Mouse (Mus musculus) bone marrow, adult 2 months (tissue): ENCODE results near the gene Rxfp2. TPM values are rescaled to one million over a fixed set of nuclear protein-coding genes. Genes with fewer than 3 reads are reported as not detected.

ENCODE experiments used
- H3K27ac ChIP-seq: fragments of 200-500 bp; 2 replicates; pipeline ENCODE4 v1.5.1; 2012; ENCODE audit warnings: low read depth, mild to moderate bottlenecking, control low read depth, inconsistent platforms, low read length; ENCODE audit not compliant: control insufficient read depth, poor library complexity, insufficient read depth
- H3K4me1 ChIP-seq: fragments of 200-500 bp; 2 replicates; pipeline ENCODE4 v1.6.1; 2011; ENCODE audit warnings: low read length; ENCODE audit not compliant: control insufficient read depth, insufficient read depth
- H3K4me3 ChIP-seq: fragments of 200-500 bp; replicated peaks from 2 replicates; pipeline ENCODE3; 2011; ENCODE audit warnings: mild to moderate bottlenecking, low read depth, low read length, control low read depth; ENCODE audit not compliant: control insufficient read depth
- CTCF ChIP-seq: fragments of 200-500 bp; IDR thresholded peaks from 2 replicates; pipeline ENCODE4 v1.5.1; 2011; ENCODE audit warnings: low read length, control low read depth; ENCODE audit not compliant: control insufficient read depth, insufficient read depth
- POLR2A ChIP-seq: fragments of 200-500 bp; IDR thresholded peaks from 2 replicates; pipeline ENCODE4 v1.6.1; 2011; ENCODE audit warnings: low read depth, mild to moderate bottlenecking, control low read depth, low read length, borderline replicate concordance; ENCODE audit not compliant: control insufficient read depth
- WGBS: fragments of 180-500 bp; shearing (Covaris S2); methylation state at CpG from one replicate; pipeline ENCODE4 v1.1.7; 2018; 5-methylcytosine and 5-hydroxymethylcytosine counted together
- polyA plus RNA-seq: library from polyadenylated mRNA; stranded (reverse); fragments of >200 nt; gene quantifications from 2 replicates; pipeline ENCODE4 v1.2.4, GENCODE M21; 2011; ENCODE audit warnings: low replicate concordance; ENCODE audit not compliant: missing spikeins, insufficient read depth, insufficient read length

Gene Rxfp2
- polyA plus RNA-seq, 1 experiment, result not detected

- WGBS, result 89% methylated on average over 7 of the region's 7 CpGs
- H3K27ac ChIP-seq, result no peak overlapping the region
- no peak for TF ChIP-seq CTCF
- no peak for TF ChIP-seq POLR2A
- no peak overlapping the region for H3K4me3 ChIP-seq
- no peaks in the 10 kb centered on the region for H3K4me1 ChIP-seq
These were observed 112.7 kb downstream of the Rxfp2 start for GRCm38 (mm10) chr5:150131166-150131565.

Other genes starting within 250 kb of the Rxfp2 start
- 10.8 and 20.0 TPM in 2 replicates for gene Fry, start 100.0 kb downstream of the Rxfp2 start, polyA plus RNA-seq